Mouse (Mus musculus) stomach, postnatal 0 days (tissue): ENCODE data around the gene Mecom.

Source experiments
- CTCF ChIP-seq: IDR thresholded peaks from 2 replicates; pipeline ENCODE4 v1.5.1; 2016; ENCODE audit warnings: antibody characterized with exemption, low read depth, mild to moderate bottlenecking, moderate library complexity
- EP300 ChIP-seq: optimal IDR thresholded peaks from 2 replicates; pipeline ENCODE3; 2016; ENCODE audit warnings: antibody characterized with exemption

- TF ChIP-seq CTCF = no peak
- TF ChIP-seq EP300 = no peak
These were observed 176.3 kb downstream of the Mecom start for GRCm38 (mm10) chr3:30371472-30371871.
